Mouse (Mus musculus): ENCODE results near the gene Gse1.

DNA sequence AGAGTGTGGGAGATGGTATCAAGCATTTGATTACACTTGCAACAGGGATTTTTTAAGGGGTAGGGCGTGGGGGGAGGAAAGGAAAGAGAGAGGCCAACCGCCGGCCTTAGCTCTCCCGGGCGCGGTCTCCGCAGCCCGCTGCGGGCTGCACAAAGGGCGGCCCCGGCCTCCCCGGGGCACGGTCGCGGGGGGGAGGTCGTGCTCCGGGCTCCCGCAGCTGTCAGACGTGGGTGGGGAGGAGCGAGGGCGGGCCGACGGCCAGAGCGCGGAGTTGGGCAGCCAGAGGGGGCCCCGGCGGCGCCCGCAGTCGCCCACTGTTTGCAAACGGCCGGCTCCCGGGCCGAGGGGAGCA, 259.1 kb downstream of the Gse1 start:
- TF ChIP-seq POLR2A (IDR thresholded peaks at IDR 0.05; ENCODE audit: low read depth, low read length): no peak
- TF ChIP-seq CTCF (conservative IDR thresholded peaks at IDR 0.05; ENCODE audit: insufficient read depth, insufficient read length, low read depth, low read length): no peak

Data from kidney, adult 2 months (tissue).